7 mouse cellular contexts compared by ENCODE assay signal in the genomic region with DNA sequence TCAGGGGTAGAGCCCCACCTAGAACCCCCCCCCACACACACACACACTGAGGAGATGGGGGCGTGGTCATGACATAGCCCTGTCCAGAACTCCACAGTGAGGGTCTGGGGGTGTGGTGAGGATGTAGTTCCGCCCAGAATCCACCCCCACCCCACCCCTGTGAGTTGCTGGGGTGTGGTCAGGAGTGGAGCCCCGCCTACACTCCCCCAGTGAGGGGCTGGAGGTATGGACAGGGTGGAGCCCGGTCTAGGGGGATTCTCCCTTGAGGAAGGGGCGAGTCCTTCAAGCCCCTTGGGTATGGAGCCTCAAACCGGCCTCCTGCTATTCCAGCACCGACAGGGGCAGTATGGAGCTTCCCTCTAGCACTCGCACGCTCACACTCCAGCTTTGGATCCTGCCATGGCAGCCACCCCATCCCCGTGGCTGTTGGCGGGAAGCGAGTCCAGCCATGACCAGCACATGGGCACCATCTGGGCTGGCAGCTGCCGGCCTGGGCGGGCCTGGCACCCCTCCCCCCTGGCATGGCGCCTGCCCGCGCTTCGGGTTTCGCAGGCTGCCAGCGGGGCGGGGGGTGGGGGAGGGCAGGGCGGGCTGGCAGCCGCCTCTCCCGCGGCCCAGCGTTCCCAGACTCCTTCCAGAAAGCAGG. TPM values are rescaled to one million over a fixed set of nuclear protein-coding genes. Genes with fewer than 3 reads are reported as not detected.
DNase-seq lines count a peak whose midpoint lies in the region; ATAC-seq and TF ChIP-seq lines count a peak whose summit lies in the region.

No protein-coding gene starts in this region.

- ATAC-seq in embryonic facial prominence, embryonic 15.5 days (ENCODE audit: insufficient number of reproducible peaks, low FRiP score, low TSS enrichment, low read depth): peak; percentile 84
- peak; percentile 43 for ATAC-seq in limb, embryonic 12.5 days (ENCODE audit: insufficient number of reproducible peaks, insufficient read depth, low FRiP score, low TSS enrichment, low read depth)
- peak; percentile 75 for ATAC-seq in midbrain, embryonic 13.5 days
- ATAC-seq in stomach, embryonic 14.5 days (ENCODE audit: insufficient number of reproducible peaks, insufficient read depth, low FRiP score, low read depth): peak; percentile 67

- H3K9ac ChIP-seq in embryonic facial prominence, embryonic 15.5 days: peak overlapping the region; percentile 6; the same call in 1 of the 2 replicates
- peak overlapping the region; percentile 33 for H3K9ac ChIP-seq in heart, adult 2 months (ENCODE audit: low read depth, low read length)
- peak overlapping the region; percentile 55 for H3K9ac ChIP-seq in limb, embryonic 12.5 days (replicated peaks)
- peak overlapping the region; percentile 48; the same call in 1 of the 2 replicates for H3K9ac ChIP-seq in midbrain, embryonic 13.5 days (replicated peaks)
- peak overlapping the region; percentile 11; the same call in 1 of the 2 replicates for H3K9ac ChIP-seq in stomach, embryonic 14.5 days (replicated peaks; ENCODE audit: low read depth, low read length)

- H3K79me2 ChIP-seq in heart, adult 2 months (replicated peaks; ENCODE audit: control insufficient read depth, insufficient read depth, low read length): peaks cover 8% of the 10 kb centered on the region

- intact Hi-C loops in heart, adult 2 months (cut with DNase I): no loop called here

- H3K4me3 ChIP-seq in brown adipose tissue, adult 24 weeks (ENCODE audit: insufficient read depth, low read depth, low read length): no peak overlapping the region; the same call in 1 of the 2 replicates
- H3K4me3 ChIP-seq in embryonic facial prominence, embryonic 15.5 days (replicated peaks): peak overlapping the region; percentile 32
- no peak overlapping the region for H3K4me3 ChIP-seq in heart, adult 2 months
- peak overlapping the region; percentile 41 for H3K4me3 ChIP-seq in limb, embryonic 12.5 days (replicated peaks)
- H3K4me3 ChIP-seq in midbrain, embryonic 13.5 days (replicated peaks): peak overlapping the region; percentile 27; the same call in 1 of the 2 replicates
- H3K4me3 ChIP-seq in stomach, embryonic 14.5 days (ENCODE audit: low read depth, low read length): peak overlapping the region; percentile 25

- H3K27ac ChIP-seq in brown adipose tissue, adult 24 weeks (replicated peaks; ENCODE audit: low read depth, low read length): peak overlapping the region; percentile 37; the same call in 1 of the 2 replicates
- peak overlapping the region; percentile 92 for H3K27ac ChIP-seq in embryonic facial prominence, embryonic 15.5 days (replicated peaks)
- H3K27ac ChIP-seq in heart, adult 2 months: peak overlapping the region; percentile 91
- peak overlapping the region; percentile 86 for H3K27ac ChIP-seq in limb, embryonic 12.5 days
- H3K27ac ChIP-seq in midbrain, embryonic 13.5 days: peak overlapping the region; percentile 59
- H3K27ac ChIP-seq in stomach, embryonic 14.5 days (ENCODE audit: low read length): peak overlapping the region; percentile 80

- peak; percentile 88 to 91 for DNase-seq in heart, adult 2 months
- peak; percentile 88 for DNase-seq in kidney, adult 18-20 months

- H3K27me3 ChIP-seq in embryonic facial prominence, embryonic 15.5 days: no peaks in the 10 kb centered on the region
- no peaks in the 10 kb centered on the region for H3K27me3 ChIP-seq in heart, adult 2 months (ENCODE audit: control insufficient read depth, insufficient read depth, low read length)
- 0 out of 2 replicates have a peak, but pooled peaks cover 8% of the 10 kb centered on the region for H3K27me3 ChIP-seq in limb, embryonic 12.5 days
- peaks cover 5% of the 10 kb centered on the region; the same call in 1 of the 2 replicates for H3K27me3 ChIP-seq in midbrain, embryonic 13.5 days
- H3K27me3 ChIP-seq in stomach, embryonic 14.5 days (ENCODE audit: control insufficient read depth, insufficient read depth, low read length): no peaks in the 10 kb centered on the region

- peak; percentile 78; the same call in 1 of the 2 replicates for TF ChIP-seq EP300 in heart, adult 2 months (IDR thresholded peaks at IDR 0.05; ENCODE audit: insufficient read depth, low read depth, low read length)

- no peak; the same call in 1 of the 2 replicates for TF ChIP-seq POLR2A in heart, adult 2 months (IDR thresholded peaks at IDR 0.05; ENCODE audit: insufficient read depth, low read depth, low read length)

- H3K9me3 ChIP-seq in embryonic facial prominence, embryonic 15.5 days (replicated peaks): no peaks in the 10 kb centered on the region
- H3K9me3 ChIP-seq in limb, embryonic 12.5 days: no peaks in the 10 kb centered on the region
- no peaks in the 10 kb centered on the region for H3K9me3 ChIP-seq in midbrain, embryonic 13.5 days
- no peaks in the 10 kb centered on the region for H3K9me3 ChIP-seq in stomach, embryonic 14.5 days (ENCODE audit: control insufficient read depth, low read depth, low read length)

- H3K4me2 ChIP-seq in embryonic facial prominence, embryonic 15.5 days (replicated peaks): peak overlapping the region; percentile 51
- H3K4me2 ChIP-seq in limb, embryonic 12.5 days: peak overlapping the region; percentile 80
- peak overlapping the region; percentile 55 for H3K4me2 ChIP-seq in midbrain, embryonic 13.5 days (replicated peaks)
- peak overlapping the region; percentile 55 for H3K4me2 ChIP-seq in stomach, embryonic 14.5 days (replicated peaks; ENCODE audit: low read depth, low read length)

- under 1% methylated on average over 26 of the region's 26 CpGs for WGBS in embryonic facial prominence, embryonic 15.5 days
- WGBS in heart, adult 2 months: 18% methylated on average over 25 of the region's 26 CpGs
- 1% methylated on average over 25 of the region's 26 CpGs for WGBS in limb, embryonic 12.5 days
- under 1% methylated on average over 20 of the region's 26 CpGs for WGBS in midbrain, embryonic 13.5 days
- 1% methylated on average over 23 of the region's 26 CpGs for WGBS in stomach, embryonic 14.5 days

- H3K36me3 ChIP-seq in embryonic facial prominence, embryonic 15.5 days: peaks cover 38% of the 10 kb centered on the region
- H3K36me3 ChIP-seq in heart, adult 2 months (ENCODE audit: control insufficient read depth, insufficient read depth, low read length): peaks cover 22% of the 10 kb centered on the region
- peaks cover 16% of the 10 kb centered on the region for H3K36me3 ChIP-seq in limb, embryonic 12.5 days
- peaks cover 12% of the 10 kb centered on the region for H3K36me3 ChIP-seq in midbrain, embryonic 13.5 days
- H3K36me3 ChIP-seq in stomach, embryonic 14.5 days (ENCODE audit: control insufficient read depth, insufficient read depth, low read length): peaks cover 8% of the 10 kb centered on the region; the same call in 1 of the 2 replicates

- H3K4me1 ChIP-seq in brown adipose tissue, adult 24 weeks (ENCODE audit: control insufficient read depth, insufficient read depth, insufficient read length, low read length): peaks cover 73% of the 10 kb centered on the region
- peaks cover 92% of the 10 kb centered on the region for H3K4me1 ChIP-seq in embryonic facial prominence, embryonic 15.5 days
- H3K4me1 ChIP-seq in heart, adult 2 months (ENCODE audit: control insufficient read depth, insufficient read depth, low read length): peaks cover 62% of the 10 kb centered on the region
- peaks cover 74% of the 10 kb centered on the region for H3K4me1 ChIP-seq in limb, embryonic 12.5 days (replicated peaks)
- peaks cover 67% of the 10 kb centered on the region for H3K4me1 ChIP-seq in midbrain, embryonic 13.5 days (replicated peaks)
- peaks cover 62% of the 10 kb centered on the region for H3K4me1 ChIP-seq in stomach, embryonic 14.5 days (ENCODE audit: control insufficient read depth, insufficient read depth, low read length)

- peak; percentile 78 for TF ChIP-seq CTCF in heart, adult 2 months (IDR thresholded peaks at IDR 0.05)

RNA-seq across cellular contexts. Expression of a gene that starts 23.9 kb away (rescaled TPM):
- polyA plus RNA-seq in brown adipose tissue, adult 24 weeks (2012; ENCODE audit: insufficient read depth, insufficient read length, missing spikeins): 1.9 and 5.3 TPM in 2 replicates
- polyA plus RNA-seq in embryonic facial prominence, embryonic 15.5 days (2015; fragmentation: Nextera tagmentation; extraction: Ambion mirVana): 5.0 and 8.3 TPM in 2 replicates
- total RNA-seq in heart, adult 2 months (2021): 1 to 10 TPM; 2.0 to 2.3 TPM
- 8.3 and 8.6 TPM in 2 replicates for polyA plus RNA-seq in heart, adult 2 months (2012; rRNA removed)
- 2.9 and 3.0 TPM in 2 replicates for polyA plus RNA-seq in limb, embryonic 12.5 days (2016; fragmentation: Nextera tagmentation; extraction: Ambion mirVana)
- 1.4 and 1.9 TPM in 2 replicates for polyA plus RNA-seq in midbrain, embryonic 13.5 days (2015; fragmentation: Nextera tagmentation; extraction: Ambion mirVana)
- 17.7 and 21.5 TPM in 2 replicates for polyA plus RNA-seq in stomach, embryonic 14.5 days (2014; fragmentation: Nextera tagmentation; extraction: Ambion mirVana)

RNA-seq across cellular contexts. Expression of a gene that starts 27.9 kb away (rescaled TPM):
- polyA plus RNA-seq in brown adipose tissue, adult 24 weeks (2012; ENCODE audit: insufficient read depth, insufficient read length, missing spikeins): not detected in 2 replicates
- 1.6 and 2.9 TPM in 2 replicates for polyA plus RNA-seq in embryonic facial prominence, embryonic 15.5 days (2015; fragmentation: Nextera tagmentation; extraction: Ambion mirVana)
- total RNA-seq in heart, adult 2 months (2021): 1 to 10 TPM in 1 of 2 experiments, not detected in 1; 1.2 TPM
- polyA plus RNA-seq in heart, adult 2 months (2012; rRNA removed): 0.88 and 1.2 TPM in 2 replicates
- 1.1 and 3.1 TPM in 2 replicates for polyA plus RNA-seq in limb, embryonic 12.5 days (2016; fragmentation: Nextera tagmentation; extraction: Ambion mirVana)
- 1.2 and 2.1 TPM in 2 replicates for polyA plus RNA-seq in midbrain, embryonic 13.5 days (2015; fragmentation: Nextera tagmentation; extraction: Ambion mirVana)
- 1.0 and 1.1 TPM in 2 replicates for polyA plus RNA-seq in stomach, embryonic 14.5 days (2014; fragmentation: Nextera tagmentation; extraction: Ambion mirVana)

RNA-seq across cellular contexts. Expression of a gene that starts 32.4 kb away (rescaled TPM):
- 2.4 TPM in 1 of 2 replicates, not detected in the other for polyA plus RNA-seq in brown adipose tissue, adult 24 weeks (2012; ENCODE audit: insufficient read depth, insufficient read length, missing spikeins)
- 3.1 and 3.2 TPM in 2 replicates for polyA plus RNA-seq in embryonic facial prominence, embryonic 15.5 days (2015; fragmentation: Nextera tagmentation; extraction: Ambion mirVana)
- total RNA-seq in heart, adult 2 months (2021): 1 to 10 TPM in 1 of 2 experiments, under 1 TPM in 1; 0.73 to 1.9 TPM
- polyA plus RNA-seq in heart, adult 2 months (2012; rRNA removed): 2.1 and 3.5 TPM in 2 replicates
- polyA plus RNA-seq in limb, embryonic 12.5 days (2016; fragmentation: Nextera tagmentation; extraction: Ambion mirVana): 3.3 and 3.8 TPM in 2 replicates
- 6.9 and 7.2 TPM in 2 replicates for polyA plus RNA-seq in midbrain, embryonic 13.5 days (2015; fragmentation: Nextera tagmentation; extraction: Ambion mirVana)
- 3.1 and 4.1 TPM in 2 replicates for polyA plus RNA-seq in stomach, embryonic 14.5 days (2014; fragmentation: Nextera tagmentation; extraction: Ambion mirVana)

RNA-seq across cellular contexts. Expression of a gene that starts 32.5 kb away (rescaled TPM):
- 25.1 and 35.9 TPM in 2 replicates for polyA plus RNA-seq in brown adipose tissue, adult 24 weeks (2012; ENCODE audit: insufficient read depth, insufficient read length, missing spikeins)
- polyA plus RNA-seq in embryonic facial prominence, embryonic 15.5 days (2015; fragmentation: Nextera tagmentation; extraction: Ambion mirVana): 83.1 and 85.2 TPM in 2 replicates
- 10 to 100 TPM; 46.6 to 53.8 TPM for total RNA-seq in heart, adult 2 months (2021)
- polyA plus RNA-seq in heart, adult 2 months (2012; rRNA removed): 48.5 and 56.9 TPM in 2 replicates
- 71.9 and 74.6 TPM in 2 replicates for polyA plus RNA-seq in limb, embryonic 12.5 days (2016; fragmentation: Nextera tagmentation; extraction: Ambion mirVana)
- polyA plus RNA-seq in midbrain, embryonic 13.5 days (2015; fragmentation: Nextera tagmentation; extraction: Ambion mirVana): 73.5 TPM in 2 replicates
- 44.8 and 48.5 TPM in 2 replicates for polyA plus RNA-seq in stomach, embryonic 14.5 days (2014; fragmentation: Nextera tagmentation; extraction: Ambion mirVana)

RNA-seq across cellular contexts. Expression of a gene that starts 38.4 kb away (rescaled TPM):
- 9.3 and 10.3 TPM in 2 replicates for polyA plus RNA-seq in brown adipose tissue, adult 24 weeks (2012; ENCODE audit: insufficient read depth, insufficient read length, missing spikeins)
- polyA plus RNA-seq in embryonic facial prominence, embryonic 15.5 days (2015; fragmentation: Nextera tagmentation; extraction: Ambion mirVana): 98.8 and 102 TPM in 2 replicates
- 10 to 100 TPM; 29.9 to 31.5 TPM for total RNA-seq in heart, adult 2 months (2021)
- polyA plus RNA-seq in heart, adult 2 months (2012; rRNA removed): 49.3 and 56.1 TPM in 2 replicates
- polyA plus RNA-seq in limb, embryonic 12.5 days (2016; fragmentation: Nextera tagmentation; extraction: Ambion mirVana): 136 and 137 TPM in 2 replicates
- polyA plus RNA-seq in midbrain, embryonic 13.5 days (2015; fragmentation: Nextera tagmentation; extraction: Ambion mirVana): 127 and 133 TPM in 2 replicates
- 81.3 and 88.7 TPM in 2 replicates for polyA plus RNA-seq in stomach, embryonic 14.5 days (2014; fragmentation: Nextera tagmentation; extraction: Ambion mirVana)

Comparison
In these comparisons a context has a peak if more than half of its experiments do, and no peak if none do; other contexts are left out.
1. H3K27ac ChIP-seq: peak in every context shown above with its lines; median percentile 92 in embryonic facial prominence, embryonic 15.5 days; 91 in heart, adult 2 months; 86 in limb, embryonic 12.5 days; 80 in stomach, embryonic 14.5 days; 59 in midbrain, embryonic 13.5 days; 37 in brown adipose tissue, adult 24 weeks.
2. H3K4me3 ChIP-seq: peak in embryonic facial prominence, embryonic 15.5 days (single experiment), limb, embryonic 12.5 days (single experiment), midbrain, embryonic 13.5 days (single experiment) and stomach, embryonic 14.5 days (single experiment); none in brown adipose tissue, adult 24 weeks (single experiment) and heart, adult 2 months (single experiment).
3. Peak in every context shown above with its lines, with median percentiles within 50 percentile points of each other: ATAC-seq, H3K4me2 ChIP-seq and H3K9ac ChIP-seq.